Mouse (Mus musculus): ENCODE data around the gene Fam161a. TPM values are rescaled to one million over a fixed set of nuclear protein-coding genes. Genes with fewer than 3 reads are reported as not detected.
"Not testable (repeated sequence)": the region's sequence is repeated elsewhere in the genome, so short reads cannot be mapped to it uniquely, and the experiment has no call there.

Gene Fam161a
- total RNA-seq, 2 experiments from 2014 or later: 20.6 to 22.5 TPM

GRCm38 (mm10) chr11:23047663-23048582, 40.6 kb downstream of the Fam161a start:
- DNase-seq (ENCODE audit: low spot score in 2 of 2): no peak

GRCm38 (mm10) chr11:23049642-23050041, 42.3 kb downstream of the Fam161a start:
- DNase-seq (ENCODE audit: low spot score in 2 of 2): no peak

GRCm38 (mm10) chr11:23052353-23052752, 45.0 kb downstream of the Fam161a start:
- DNase-seq (ENCODE audit: low spot score in 2 of 2): no peak

- no peak for DNase-seq (ENCODE audit: low spot score in 2 of 2)
Measured at GRCm38 (mm10) chr11:23063153-23063552, 55.8 kb downstream of the Fam161a start.

GRCm38 (mm10) chr11:23063857-23064256, 56.5 kb downstream of the Fam161a start:
- DNase-seq (ENCODE audit: low spot score in 2 of 2): no peak

GRCm38 (mm10) chr11:23064276-23064675, 56.9 kb downstream of the Fam161a start:
- not testable (repeated sequence) for DNase-seq (ENCODE audit: low spot score in 2 of 2)

GRCm38 (mm10) chr11:23065167-23065668, 57.9 kb downstream of the Fam161a start:
- no peak for DNase-seq (ENCODE audit: low spot score in 2 of 2)

- DNase-seq (ENCODE audit: low spot score in 2 of 2): peak; percentile 72 to 76
Measured at GRCm38 (mm10) chr11:23067395-23068136, 60.2 kb downstream of the Fam161a start.

GRCm38 (mm10) chr11:23068201-23068600, 60.9 kb downstream of the Fam161a start:
- DNase-seq (ENCODE audit: low spot score in 2 of 2): no peak

- DNase-seq (ENCODE audit: low spot score in 2 of 2): not testable (repeated sequence)
Measured at GRCm38 (mm10) chr11:23068986-23069385, 61.7 kb downstream of the Fam161a start.

- no peak for DNase-seq (ENCODE audit: low spot score in 2 of 2)
Measured at GRCm38 (mm10) chr11:23074841-23075240, 67.5 kb downstream of the Fam161a start.

GRCm38 (mm10) chr11:23078541-23078940, 71.2 kb downstream of the Fam161a start:
- DNase-seq (ENCODE audit: low spot score in 2 of 2): no peak

Other genes with a start within 250 kb of the Fam161a start
- 10 to 100 TPM; 52.7 to 60.0 TPM for gene B3gnt2, start 146.6 kb upstream of the Fam161a start, total RNA-seq (2021)
- gene Zrsr1, start 35.5 kb upstream of the Fam161a start, total RNA-seq (2021): 10 to 100 TPM; 20.6 to 21.9 TPM
- 10 to 100 TPM; 45.7 to 50.1 TPM for gene Gm28048, start 25.4 kb upstream of the Fam161a start, total RNA-seq (2021)
- 100 to 1,000 TPM; 110 to 113 TPM for gene Commd1, start 25.1 kb upstream of the Fam161a start, total RNA-seq (2021)
- 100 to 1,000 TPM; 193 to 196 TPM for gene Cct4, start 17.0 kb upstream of the Fam161a start, total RNA-seq (2021)
- gene Xpo1, start 248.5 kb downstream of the Fam161a start, total RNA-seq (2021): 10 to 100 TPM; 80.7 to 96.7 TPM

All from adrenal gland, postnatal 4 days (tissue).